Mouse (Mus musculus): ENCODE data around the gene H2-M10.5.
"Not testable (repeated sequence)": the region's sequence is repeated elsewhere in the genome, so short reads cannot be mapped to it uniquely, and the experiment has no call there.

The H2-M10.5 gene

DNA sequence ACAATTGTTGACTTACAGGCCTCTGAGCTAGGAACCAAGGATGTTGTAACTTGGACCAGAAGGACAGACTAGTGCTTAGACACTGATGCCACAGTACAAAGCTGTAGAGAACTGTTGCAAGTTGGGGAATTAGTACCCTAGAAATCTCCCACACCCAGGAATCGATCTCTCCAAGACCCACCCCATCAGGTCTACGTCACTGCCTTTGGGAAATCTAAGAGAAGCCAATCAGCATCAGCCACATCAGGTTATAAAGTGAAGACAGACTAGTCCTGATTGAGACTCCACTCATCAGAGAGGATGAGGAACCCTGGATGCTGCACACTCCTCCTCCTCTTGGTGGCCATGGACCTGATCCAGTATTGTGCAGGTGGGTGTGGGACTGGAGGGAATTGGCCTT lies at the start of gene H2-M10.5:
Gene H2-M10.5, plus strand, starts transcription at position 301 of the 400 bp plus-strand sequence.
- DNase-seq (ENCODE audit: low read depth) = not testable (repeated sequence)

DNA sequence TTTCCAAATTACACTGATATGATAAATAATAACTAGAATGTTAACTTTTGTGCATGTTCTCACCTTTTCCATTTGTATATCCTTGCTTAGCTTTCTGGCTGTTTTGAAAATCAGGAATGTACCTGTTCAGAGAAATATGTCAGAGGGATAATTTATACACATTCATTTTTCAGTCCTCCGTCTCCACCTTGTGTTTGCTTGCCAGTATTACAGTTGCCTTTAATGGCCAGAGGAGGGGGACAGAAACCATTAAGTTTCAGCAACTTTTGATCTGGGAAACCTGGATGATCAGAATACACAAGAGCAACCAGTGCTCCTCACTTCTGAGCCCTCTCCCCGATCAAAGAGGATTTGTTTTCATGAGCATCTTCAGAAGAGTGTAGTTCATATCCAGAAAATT lies 46.7 kb upstream of the H2-M10.5 start:
- DNase-seq (ENCODE audit: low read depth) = peak; percentile 47

DNA sequence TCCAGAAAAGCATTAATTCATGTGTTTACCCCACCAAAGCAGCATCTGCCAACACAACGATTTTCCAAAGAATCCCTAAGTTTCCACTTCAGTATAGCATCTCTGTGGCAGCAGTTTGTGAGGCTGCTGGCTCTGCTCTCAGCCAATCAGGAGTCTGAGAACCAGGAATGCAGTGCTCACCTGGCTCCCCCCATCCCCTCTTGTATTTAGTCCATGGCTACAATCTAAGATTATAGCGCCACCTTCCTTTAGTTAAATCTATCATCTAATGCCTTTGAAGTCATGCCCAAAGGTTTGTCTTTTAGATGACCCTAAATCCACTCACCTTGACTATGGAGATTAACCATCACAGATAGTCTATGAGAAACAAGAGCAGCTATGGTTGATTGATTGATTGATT lies 8.9 kb upstream of the H2-M10.5 start:
- DNase-seq (ENCODE audit: low read depth) = no peak

DNA sequence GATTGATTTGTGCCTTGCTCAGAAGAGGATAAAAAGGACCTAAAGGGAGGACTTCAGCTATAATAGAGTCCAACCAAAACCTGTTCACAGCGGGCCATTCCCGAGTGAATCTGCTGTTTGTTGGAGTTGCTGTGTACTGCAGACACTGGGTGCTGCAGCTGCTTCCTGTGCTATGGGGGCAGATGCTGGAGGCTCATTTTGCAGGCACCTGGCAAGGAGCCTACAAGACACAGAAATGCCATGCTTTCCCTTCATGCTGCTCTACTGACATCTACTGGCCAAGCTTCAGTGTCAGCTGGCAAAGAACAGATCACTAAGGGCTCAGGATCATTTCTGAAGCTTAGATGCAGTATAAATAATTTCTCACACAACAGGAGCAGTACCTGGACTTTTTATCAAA lies 8.5 kb upstream of the H2-M10.5 start:
- peak; percentile 21 for DNase-seq (ENCODE audit: low read depth)

DNA sequence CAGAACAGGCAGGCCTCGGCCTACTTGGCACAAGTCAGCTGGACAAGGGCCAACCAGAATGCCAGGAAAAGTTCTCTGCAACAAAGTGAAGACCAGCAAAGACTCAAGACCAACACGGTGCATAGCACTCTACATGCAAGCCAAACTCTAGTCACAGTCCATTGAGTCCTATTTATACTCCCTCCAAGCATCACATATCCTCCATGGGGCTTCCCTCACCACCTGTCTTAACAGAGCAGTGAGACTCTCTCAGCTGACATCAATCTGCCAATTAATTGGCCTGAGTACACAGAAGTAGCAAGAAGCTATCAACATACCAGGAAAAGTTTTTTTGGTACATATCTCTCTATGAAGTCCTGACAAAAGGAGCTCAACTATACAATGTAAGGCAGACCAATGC lies 7.3 kb upstream of the H2-M10.5 start:
- DNase-seq (ENCODE audit: low read depth) = not testable (repeated sequence)

DNA sequence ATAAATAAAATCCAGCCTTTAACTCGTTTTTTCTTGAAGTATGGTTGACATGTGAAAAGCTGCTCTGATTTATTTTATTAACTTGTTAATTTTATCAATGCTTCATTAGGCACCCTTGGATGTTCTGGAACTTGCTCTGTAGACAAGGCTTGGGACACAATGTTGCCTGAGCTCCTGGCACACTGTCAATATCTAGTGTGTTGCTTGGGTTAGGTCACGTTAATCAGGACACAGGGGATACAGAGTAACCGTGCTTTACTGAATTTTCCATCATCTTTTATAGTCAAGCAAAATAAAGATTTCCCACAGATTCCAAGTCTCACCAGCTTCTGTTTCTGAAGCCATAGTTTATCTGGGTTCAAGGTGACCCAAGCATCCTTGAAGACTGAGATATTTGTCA lies 8.8 kb downstream of the H2-M10.5 start:
- no peak for DNase-seq (ENCODE audit: low read depth)

DNA sequence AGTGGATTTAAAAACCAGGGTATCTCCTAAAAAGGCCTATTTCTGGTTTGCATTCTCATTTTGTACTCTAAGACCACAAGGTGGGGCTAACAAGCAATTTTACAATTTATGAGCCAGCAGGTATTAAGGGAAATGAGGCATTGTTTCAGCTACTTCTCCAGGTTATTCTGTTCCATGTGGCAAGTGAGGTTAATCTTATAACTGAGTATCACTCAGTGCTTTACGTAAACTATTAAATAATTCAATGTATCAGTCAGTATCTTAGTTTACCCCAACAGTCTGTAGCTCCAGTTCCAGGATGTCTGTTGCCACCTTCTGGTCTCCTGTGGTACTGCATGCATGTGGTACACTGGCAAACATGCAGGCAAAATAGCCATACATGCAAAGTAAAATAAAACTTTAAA lies 13.8 kb downstream of the H2-M10.5 start:
- DNase-seq (ENCODE audit: low read depth) = peak; percentile 67

DNA sequence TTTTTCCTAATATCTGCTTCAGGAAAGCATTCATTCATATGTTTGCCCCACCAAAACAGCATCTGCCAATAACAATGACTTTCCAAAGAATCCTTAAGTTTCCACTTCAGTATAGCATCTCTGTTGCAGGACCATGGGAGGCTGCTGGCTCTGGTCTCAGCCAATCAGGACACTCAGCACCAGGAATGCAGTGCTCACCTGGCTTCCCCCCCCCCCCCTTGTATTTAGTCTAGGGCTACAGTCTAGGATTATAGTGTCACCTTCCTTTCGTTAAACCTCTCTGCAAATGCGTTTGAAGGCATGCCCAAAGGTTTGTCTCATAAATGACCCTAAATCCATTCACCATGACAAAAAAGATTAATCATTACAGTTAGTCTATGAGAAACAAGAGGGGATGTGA lies 15.6 kb downstream of the H2-M10.5 start:
- DNase-seq (ENCODE audit: low read depth) = no peak

DNA sequence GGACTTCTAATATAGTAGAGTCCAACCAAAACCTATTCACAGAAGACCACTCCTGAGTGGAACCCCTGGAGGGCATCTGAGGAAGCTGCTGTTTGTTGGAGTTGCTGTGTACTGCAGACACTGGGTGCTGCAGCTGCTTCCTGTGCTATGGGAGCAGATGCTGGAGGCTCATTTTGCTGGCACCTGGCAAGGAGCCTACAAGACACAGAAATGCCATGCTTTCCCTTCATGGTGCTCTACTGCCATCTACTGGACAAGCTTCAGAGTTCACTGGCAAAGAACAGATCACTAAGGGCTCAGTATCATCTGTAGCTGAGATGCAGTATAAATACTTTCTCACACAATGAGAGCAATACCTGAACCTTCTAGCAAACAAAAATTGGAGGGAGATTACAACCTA lies 16.1 kb downstream of the H2-M10.5 start:
- peak; percentile 81 for DNase-seq (ENCODE audit: low read depth)

DNA sequence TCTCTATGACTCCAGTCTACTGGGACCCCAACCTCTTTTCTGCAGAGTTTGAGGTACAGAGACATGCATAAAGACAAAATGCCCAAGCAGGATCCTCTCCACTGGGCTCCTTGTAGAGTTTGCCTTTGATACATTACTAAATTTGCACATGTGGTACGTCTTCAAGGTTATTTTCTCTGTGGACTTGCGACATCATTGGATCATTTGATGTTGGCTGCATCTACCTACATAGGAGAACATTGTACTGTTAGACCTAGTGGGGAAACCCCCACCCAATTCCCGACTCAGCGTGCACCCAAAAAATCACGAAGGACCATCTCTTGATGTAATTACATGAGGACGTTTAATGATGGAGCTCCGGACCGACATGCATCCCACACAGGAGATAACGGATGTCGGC lies 26.8 kb downstream of the H2-M10.5 start:
- no peak for DNase-seq (ENCODE audit: low read depth)

DNA sequence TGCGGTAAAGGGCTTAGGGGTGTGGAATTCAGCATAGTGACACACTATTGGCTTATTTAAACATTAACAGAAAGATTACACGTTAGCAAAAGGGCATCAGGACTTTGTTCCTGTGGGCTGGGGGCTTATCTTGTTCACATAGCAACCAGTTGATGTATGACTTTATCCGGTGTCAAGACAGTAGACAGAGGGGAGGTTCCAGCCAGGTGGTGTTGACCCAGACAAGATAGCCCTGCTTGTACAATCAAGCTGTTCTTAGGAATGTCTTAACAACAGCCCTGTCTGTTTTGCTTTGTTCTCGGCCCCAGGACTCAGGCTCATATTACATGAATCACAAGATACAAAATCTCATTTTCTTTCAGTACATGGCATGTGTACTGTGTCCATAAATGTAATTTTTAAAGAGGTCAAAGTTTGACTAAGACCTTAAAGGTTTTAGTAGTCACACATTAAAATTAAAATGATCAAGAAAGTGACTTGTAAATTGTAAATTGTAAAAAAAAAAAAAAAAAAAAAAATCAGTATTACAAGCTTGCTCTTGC lies 27.3 kb downstream of the H2-M10.5 start:
- not testable (repeated sequence) for DNase-seq (ENCODE audit: low read depth)

DNA sequence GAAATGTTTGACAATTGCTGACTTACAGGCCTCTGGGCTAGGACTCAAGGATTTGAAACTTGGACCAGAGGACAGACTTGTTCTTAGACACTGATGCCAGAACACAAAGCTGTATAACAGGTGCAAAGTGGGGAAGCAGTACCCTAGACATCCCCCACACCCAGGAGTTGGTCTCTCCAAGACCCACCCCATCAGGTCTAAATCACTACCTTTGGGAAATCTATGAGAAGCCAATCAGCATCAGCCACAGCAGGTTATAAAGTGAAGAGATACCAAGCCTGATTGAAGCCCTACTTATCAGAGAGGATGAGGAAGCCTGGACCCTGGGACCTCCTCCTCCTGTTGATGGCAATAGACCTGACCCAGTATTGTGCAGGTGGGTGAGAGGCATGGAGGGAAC lies 39.2 kb downstream of the H2-M10.5 start, which contains the start of gene H2-M10.6:
Gene H2-M10.6, plus strand, starts transcription at position 301 of the 400 bp plus-strand sequence.
- DNase-seq (ENCODE audit: low read depth) = no peak

DNA sequence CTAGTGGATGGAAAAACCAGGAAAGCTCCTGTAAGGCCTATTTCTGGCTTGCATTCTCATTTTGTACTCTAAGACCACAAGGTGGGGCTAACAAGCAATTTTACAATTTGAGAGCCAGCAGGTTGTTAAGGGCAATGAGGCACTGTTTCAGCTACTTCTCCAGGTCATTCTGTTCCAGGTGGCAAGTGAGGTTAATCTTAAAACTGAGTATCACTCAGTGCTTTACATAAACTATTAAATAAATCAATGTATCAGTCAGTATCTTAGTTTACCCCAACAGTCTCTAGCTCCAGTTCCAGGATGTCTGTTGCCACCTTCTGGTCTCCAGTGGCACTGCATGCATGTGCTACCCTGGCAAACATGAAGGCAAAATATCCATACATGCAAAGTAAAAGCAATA lies 51.3 kb downstream of the H2-M10.5 start:
- peak; percentile 83 for DNase-seq (ENCODE audit: low read depth)

DNA sequence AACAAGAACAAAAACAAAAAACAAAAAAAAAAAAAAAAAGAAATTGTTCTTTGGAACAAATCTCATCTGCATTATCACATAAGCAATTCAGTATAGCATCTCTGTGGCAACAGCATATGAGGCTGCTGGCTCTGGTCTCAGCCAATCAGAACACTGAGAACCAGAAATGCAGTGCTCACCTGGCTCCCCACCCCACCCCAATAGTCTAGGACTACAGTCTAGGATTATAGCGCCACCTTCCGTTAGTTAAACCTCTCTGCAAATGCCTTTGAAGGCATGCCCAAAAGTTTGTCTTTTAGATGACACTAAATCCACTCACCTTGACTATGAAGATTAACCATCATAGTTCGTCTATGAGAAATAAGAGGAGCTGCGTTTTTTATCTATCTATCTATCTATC lies 52.8 kb downstream of the H2-M10.5 start:
- peak; percentile 71 for DNase-seq (ENCODE audit: low read depth)

Data from induced T-regulatory cell, adult 2 months (primary cell).